Mouse (Mus musculus) cerebral cortex, adult 2 months (tissue): ENCODE results near the gene Gm21885.

Source experiments
- WGBS: fragments of 180-500 bp; shearing (Covaris S2); methylation state at CpG from one replicate; pipeline ENCODE4 v1.1.7; 2018; 5-methylcytosine and 5-hydroxymethylcytosine counted together

The Gm21885 gene

DNA sequence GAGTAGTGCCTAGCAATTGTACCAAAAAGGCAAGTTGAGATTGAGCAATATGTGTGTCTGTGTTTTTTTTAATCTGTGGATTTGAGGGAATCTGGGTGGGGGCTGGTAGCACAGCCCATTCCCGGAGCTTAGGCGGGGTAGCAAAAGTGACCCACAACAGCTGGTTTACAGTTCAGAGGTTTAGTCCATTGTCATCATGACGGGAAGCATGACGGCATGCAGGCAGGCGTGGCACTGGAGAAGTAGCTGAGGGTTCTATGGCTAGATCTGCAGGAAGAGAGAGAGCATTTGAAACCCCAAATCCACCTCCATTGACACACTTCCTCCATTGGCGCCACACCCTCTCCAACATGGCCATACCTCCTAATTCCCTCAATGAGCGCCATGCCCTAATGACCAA lies 11.8 kb upstream of the Gm21885 start:
- 93% methylated on average over 7 of the region's 7 CpGs for WGBS

DNA sequence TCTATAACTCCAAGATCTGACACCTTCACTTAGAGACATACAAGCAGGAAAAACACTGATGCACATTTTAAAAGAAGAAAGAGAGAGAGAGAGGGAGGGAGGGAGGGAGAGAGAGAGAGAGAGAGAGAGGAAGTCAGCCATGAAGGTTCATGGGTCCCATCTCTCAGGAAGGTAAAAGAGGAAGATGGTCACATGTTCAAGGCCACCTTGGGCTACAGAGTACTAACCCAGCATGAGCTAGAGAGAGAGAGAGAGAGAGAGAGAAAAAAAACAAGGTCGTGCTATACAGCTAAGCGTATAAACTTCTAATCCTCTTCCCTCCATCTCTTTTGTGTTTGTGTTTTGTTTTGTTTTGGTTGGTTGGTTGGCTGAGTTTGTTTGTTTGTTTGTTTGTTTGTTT lies 10.7 kb upstream of the Gm21885 start:
- WGBS, result 95% methylated on average over 2 of the region's 2 CpGs

DNA sequence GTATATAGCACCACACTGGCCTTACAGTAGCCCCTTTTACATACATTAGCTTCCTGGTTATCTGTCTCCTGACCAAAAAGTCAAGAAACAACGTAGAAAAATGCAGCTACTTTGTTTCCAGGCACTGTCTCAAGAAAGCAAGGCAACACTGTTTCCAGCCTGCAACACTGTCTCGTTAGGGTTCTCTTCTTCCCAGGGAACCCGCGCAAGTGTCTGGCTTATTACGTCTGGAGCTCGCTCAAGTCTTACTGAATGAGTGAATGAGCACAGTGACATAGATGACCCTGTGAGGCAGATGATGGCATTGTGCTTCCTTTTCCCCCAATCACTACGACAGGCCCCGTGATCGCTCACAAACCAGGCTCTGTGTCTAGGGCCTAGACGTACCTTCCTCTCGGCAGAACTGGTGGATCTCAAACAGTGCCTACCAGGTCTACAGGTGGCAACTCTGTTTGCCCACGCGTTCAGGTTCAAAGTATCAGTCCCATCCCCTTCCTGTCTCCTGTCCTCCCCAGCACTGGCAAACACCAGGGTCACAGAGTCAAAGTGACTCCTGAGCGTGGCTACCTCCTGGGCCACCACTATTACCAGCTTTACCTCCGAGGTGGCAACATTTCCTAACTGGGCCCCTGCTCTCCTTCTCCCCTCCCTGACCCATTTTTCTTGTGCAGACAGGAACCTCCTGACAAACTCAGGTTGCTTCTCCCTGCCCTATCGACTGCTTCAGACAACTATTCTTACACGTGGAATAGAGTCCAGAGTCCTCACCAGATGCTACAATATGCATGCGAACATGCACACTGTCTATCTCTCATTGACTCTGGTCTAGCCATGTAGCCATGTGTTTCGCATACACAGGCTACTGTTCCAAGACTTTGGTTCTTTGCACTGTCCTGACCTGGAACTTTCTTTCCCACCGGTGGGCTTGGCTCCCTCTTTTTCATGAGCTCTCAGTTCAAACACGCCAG lies 8.4 kb upstream of the Gm21885 start:
- 90% methylated on average over 21 of the region's 21 CpGs for WGBS

DNA sequence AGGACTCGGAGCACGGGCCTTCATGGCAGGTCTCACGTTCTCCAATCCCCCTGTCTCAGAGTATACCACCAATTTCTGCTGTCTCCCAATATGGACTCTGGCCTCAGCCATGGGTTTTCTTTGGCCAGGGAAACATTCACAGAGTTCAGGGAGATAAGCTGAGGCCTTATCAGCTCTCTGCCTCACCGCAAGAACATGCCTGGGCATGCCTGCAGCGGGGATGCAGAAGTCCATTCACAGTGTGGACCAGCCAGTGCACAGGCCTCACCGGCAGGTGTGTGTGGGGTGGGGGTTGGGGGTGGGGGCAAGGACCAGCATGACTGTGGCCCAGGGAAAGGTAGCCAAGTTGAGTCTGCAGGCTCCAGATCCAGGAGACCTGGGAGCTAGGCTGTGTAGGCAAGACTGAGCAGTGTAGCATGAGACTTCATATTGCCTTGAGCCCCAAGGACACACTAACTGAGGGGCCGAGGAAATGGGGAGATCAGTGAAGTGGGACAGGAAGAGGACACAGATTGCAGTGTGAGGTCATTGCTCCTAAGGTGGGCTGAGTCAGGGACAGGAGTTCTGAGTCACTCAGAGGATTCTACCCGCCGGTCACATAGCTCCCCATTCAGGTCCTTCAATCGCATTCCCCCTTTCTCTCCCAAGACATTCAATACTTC lies 7.3 kb upstream of the Gm21885 start:
- WGBS, result 93% methylated on average over 10 of the region's 10 CpGs

DNA sequence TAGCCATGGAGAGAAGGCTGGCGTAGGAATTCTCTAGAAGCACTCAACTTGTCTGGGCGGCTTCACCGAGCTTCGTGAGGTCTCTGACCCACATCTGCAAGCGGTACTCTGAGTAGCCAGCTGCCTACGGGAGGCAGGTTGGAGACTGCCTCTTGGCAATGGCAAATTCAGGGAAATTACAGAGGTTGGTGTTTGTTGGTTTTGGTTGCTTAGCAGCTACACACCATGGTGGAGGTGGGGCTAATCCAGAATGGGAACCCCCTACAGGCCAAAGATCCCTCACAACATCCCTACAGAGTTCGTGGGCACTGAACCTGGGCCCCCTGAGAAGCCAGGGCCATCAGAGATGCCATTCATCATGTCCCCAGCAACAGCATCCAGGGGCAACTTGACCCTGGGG lies 6.4 kb upstream of the Gm21885 start:
- 92% methylated on average over 7 of the region's 7 CpGs for WGBS

DNA sequence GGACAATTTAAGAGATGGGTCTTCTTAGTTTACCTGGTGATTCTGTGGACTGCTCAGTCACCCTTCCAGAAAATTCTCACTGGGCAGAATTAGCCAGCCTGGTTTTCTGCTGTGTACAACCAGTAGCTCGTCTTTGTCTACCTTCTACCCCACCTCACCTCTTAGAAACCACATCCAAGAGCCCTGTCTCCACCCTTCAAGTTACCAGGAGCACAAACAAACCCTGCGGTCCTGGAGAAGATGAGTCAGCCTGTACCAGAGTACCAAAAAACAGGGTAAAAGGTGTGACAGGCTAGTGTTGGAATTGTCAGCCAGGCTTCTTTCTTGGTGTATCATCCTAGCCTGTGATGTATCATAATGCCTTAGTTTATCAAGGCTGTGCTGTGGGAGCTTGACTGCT lies 6.0 kb upstream of the Gm21885 start:
- WGBS, result 90% methylated on average over 2 of the region's 2 CpGs

DNA sequence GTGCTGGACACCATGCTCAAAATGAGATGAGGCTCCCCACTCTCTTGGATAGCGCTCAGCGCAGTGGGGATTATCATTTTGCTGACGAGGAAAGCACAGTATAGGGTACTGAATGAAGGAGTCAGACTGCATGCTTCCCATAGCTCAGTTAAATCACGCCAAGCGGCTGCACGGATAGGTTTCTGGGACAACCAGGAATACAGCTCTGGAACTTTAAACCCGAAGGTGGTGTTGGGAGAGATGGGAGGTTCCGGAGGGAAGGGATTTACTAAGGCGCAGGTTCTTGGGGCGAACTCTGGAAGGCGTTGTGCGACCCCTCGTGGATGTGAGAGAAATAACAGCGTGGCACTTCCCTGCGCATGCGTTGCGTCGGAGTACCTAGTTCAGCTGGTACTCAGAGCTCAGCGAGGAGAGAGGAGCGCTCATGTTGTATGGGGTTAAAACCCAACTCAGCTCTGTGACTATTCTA lies 4.8 kb upstream of the Gm21885 start:
- WGBS, result 6% methylated on average over 20 of the region's 20 CpGs

DNA sequence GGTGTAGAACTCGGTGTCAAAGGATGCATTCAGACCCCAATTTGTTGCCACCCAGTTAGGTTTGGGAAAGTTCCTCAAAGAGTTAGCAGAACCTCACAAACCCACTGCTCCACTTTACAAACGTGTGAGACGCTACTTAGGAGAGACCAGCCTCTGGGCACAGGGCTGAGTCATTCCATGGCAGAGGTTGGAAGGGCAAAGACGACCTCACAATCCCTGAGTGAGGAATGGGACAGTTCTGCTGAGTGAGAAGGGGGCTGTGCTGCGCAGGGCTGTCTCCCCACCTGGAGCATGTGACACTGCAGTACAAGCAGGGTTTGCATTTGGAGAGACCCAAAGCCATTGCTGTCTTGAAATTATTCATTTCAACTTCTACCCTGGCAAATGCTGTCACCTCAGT lies 618 bp downstream of the Gm21885 start:
- WGBS, result 50% methylated on average over 5 of the region's 5 CpGs

DNA sequence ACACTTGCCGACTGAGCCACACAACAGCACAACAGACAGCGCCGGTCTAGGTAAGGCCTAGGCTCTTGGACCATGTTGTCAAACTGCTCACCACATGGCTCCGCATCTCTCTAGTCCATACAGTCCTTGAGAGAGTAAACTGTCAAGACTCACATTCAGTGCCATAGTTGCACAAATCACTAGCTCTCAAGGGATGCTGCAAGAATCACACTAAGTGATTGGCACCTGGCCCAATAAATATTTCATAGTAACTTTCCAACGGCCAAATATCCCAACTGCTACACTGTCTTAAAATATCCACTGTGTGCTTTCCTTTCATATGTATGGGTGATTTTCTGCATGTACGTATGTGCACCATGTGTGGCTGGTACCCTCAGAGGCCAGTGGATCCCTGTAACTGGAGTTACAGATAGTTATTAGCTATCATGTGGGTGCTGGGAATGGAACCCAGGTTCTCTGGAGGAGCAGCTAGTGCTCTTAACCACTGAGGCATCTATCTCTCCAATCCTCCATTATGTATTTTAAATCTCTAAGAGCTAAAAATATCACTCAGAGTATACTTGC lies 1.9 kb downstream of the Gm21885 start:
- WGBS, result 81% methylated on average over 6 of the region's 6 CpGs

DNA sequence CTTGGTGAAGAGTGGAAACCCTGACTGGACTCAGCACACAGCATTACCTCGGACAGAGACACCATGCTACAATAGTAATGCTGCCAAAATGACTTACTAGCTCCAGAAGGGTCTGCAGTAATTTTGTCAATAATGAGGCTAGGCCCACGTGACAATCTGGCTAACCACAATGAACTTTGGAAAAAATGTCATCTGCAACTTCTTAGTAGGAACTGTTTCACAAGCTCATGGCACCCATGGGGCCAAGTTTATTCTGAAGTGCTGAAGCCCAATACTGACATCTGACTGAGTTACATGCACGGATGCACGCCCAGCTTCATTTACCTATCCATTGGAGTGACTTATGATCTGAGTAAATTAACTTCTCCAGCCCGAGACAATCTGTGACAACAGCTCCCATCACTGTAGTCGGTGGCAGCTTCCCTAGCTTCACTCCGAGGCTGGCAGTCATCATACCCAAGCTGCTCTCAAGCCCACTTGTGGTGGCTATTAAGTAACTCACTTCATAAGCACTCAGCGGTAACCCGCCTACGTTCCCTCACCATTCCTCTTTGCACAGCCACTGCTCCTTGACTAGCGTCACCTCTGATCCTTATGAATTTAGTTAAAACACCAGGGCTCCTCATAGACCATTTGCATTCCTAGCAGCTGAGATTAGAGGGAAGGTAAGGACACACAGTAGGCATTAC lies 4.4 kb downstream of the Gm21885 start:
- whole genome bisulfite sequencing, result 71% methylated on average over 11 of the region's 11 CpGs

DNA sequence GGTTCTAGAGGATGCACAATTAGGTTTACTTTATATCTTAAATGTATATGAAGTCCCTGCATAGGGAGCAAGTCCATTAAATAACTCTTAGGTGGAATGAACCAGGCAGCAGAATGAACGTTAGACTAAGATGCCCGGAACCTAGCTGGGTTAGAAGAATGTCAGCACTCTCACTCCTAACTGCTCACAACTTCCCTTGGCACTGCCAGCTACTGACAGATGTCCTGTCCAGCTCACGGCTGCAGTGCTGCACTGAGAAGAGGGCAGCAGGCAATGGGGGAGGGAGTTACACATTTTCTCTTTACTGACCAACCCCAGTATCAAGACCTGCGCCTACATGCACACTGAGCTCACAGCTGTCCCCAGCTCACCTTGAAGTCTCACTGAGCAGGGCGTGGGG lies 5.4 kb downstream of the Gm21885 start:
- 67% methylated on average over 5 of the region's 5 CpGs for WGBS

DNA sequence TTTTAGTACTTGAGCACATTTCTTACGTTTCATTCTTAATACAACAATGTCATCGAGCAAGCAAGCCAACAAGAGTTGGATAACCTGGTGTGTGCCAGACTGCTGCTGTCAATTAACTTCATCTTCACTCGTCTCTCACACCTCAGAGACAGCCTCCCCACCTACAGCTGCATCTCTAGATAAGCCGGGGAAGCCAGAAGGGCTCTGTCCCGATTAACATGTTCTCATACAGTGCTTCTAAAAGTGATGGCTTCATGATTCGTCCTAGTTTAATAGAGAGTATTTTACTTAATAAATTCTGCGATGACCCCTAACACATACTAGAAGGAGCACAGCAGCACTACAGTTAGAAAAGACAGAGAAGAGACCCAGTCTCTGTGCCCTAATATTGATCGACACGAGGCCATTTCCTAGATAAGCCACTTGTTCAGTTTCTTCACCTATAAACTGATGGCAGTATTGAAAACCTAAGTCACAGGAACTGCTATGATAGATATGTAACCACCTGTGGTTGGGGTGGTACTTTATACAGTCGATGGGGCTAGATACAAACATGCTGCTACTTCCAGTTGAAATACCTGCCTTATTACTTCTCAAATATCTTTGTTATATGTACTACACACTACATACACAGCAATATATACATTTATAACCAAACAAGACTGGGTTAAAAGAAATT lies 8.5 kb downstream of the Gm21885 start:
- 72% methylated on average over 10 of the region's 10 CpGs for WGBS

DNA sequence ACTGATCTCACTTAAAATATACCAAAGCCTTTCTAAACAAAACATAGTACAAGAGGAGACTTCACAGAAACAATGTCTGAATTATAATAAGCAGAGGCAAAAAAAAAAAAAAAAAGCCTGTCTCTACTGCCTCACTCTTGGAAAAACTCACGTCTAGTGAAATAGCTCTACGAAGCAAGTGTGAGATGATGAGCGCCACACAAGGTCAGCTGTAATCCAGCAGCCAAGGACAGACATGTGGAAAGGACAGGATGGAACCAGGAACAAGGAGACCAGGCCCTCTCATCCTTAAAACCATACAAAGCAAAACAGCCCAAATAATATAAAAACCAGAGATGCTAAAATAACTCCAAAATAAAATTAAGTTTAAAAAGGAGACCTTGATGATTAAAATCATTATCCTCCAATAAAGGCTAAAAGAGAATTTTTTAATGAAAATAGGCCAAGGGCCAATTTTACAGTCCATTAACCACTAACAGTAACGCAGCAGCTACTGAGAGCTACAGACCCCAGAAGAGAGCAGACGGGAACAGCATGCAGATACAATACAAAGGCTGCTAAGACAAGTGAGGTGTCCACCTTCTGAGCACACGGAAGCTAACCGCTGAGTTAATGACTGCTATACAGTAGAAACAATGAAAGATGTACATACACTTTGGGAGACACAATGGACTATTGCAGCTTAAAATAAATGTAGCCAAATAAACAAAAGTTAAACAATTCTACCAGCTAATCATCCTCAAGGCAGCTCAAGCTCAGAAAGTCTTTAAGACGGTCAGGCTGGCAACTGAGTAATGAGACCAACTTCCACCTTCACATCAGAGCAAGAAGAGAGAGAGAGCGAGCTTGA lies 13.5 kb downstream of the Gm21885 start:
- WGBS, result 53% methylated on average over 9 of the region's 9 CpGs

DNA sequence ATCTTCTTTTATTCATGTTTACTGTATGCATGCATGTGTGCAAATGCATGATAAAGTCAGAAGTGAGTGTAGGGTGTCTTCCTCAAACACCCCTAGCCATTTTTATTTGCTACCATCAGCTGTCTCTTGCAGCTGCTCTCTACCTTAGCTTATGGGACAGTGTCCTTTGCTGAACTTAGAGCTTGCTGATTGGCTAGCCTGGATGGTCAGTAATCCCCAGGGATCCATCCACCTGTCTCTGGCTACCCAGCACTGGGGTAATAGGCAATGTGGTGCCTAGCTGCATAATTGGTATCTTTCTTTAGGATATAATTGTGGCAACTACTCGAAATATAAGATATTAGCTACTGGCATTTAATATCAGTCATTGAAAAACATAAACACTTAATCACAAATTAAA lies 31.1 kb downstream of the Gm21885 start:
- 59% methylated on average over 1 of the region's 1 CpGs for WGBS

DNA sequence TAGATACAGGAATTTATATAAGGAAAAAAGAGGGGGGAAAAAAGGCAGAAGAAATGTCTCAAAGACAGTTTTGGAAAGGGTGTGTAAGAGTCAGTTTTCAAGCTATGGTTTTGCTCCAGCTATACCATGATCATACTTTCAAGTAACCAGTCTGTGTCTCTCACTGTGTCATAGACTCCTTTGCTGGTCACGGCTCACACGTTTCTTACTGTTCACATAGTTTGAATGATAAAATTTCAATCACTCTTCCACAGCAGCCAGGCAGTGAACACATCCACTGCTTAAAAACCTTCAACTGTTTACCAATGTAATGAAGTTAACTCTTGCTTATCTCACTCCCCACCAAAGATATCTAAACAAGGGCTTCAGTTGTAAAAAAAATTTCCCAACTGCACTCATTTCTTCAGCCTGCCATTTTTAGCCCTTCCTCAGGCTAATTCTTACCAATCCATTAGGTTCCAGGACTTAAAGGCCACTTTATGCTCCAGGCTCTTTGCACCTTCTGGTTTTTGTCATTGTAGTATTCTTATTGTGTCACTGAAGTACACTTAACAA lies 32.5 kb downstream of the Gm21885 start:
- WGBS, result 24% methylated on average over 2 of the region's 2 CpGs

DNA sequence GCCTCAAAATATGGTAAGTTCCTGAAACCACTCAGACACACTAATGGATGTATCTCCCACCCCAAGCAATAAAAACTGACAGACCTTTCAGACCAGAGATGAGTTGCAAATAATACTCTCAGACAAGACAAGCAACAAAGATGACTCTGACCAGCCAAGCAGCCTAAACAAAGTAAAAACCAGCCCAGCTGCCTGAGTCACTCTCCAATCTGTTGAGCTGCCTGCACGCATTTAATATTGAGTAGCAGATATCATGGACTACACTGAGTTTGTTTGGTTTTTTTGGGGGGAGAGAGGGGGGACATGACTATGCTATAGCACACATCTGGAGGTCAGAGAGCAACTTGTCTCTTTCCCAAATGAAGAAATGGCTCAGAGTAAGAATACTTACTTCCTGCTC lies 33.6 kb downstream of the Gm21885 start:
- 35% methylated on average over 1 of the region's 1 CpGs for WGBS

DNA sequence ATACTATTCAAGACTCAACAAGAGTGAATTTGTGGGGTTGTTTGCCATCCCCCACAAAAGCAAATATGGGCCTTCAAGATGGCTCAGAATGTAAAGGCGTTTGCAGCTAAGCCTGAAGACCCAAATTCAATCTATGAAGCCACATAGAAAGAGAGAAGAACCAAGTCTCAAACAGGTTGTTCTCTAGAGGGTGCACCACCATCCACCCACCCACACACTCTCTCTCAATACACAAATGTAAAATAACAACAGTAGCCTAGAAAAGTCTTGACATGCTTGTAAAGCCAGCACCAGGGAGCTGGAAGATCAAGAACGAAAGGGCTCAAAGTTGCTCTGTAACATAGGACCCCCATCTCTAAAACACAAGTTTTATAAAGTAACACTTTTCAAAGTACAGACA lies 34.9 kb downstream of the Gm21885 start:
- 58% methylated on average over 2 of the region's 2 CpGs for WGBS

DNA sequence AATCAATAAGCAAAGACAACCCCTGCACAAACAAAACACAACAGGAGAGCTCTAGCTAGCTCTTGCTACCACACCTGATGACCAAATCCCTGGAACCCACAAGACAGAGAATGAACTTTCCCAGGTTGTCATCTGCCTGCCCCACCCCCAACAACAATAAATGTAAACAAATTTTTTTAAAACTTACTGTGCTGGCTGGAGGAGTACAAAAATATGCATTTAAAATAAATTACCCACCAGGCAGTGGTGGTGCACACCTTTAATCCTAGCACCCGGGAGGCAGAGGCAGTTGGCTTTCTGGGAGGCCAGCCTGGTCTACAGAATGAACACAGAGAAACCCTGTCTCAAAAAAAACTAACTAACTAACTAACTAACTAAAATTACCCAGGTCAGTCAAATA lies 35.3 kb downstream of the Gm21885 start:
- 47% methylated on average over 1 of the region's 1 CpGs for WGBS

DNA sequence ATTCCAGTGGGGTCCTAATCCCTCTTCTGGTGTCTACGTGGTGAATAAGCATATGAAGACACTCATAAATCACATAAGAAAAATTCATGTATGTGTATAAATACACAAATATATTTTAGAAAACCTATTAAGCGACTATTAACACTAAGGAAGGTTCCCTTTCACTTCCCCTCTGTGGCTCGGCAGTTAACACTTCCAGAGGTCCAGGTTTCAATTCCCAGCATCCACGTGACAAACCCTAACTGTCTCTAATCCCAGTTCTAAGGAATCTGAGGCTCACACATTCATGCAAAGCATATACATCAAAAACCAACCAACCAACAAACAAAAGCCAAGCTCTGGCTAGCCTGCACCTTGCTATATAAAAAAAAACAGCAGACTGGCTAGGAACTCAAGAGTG lies 35.8 kb downstream of the Gm21885 start:
- WGBS, result 53% methylated on average over 4 of the region's 4 CpGs

DNA sequence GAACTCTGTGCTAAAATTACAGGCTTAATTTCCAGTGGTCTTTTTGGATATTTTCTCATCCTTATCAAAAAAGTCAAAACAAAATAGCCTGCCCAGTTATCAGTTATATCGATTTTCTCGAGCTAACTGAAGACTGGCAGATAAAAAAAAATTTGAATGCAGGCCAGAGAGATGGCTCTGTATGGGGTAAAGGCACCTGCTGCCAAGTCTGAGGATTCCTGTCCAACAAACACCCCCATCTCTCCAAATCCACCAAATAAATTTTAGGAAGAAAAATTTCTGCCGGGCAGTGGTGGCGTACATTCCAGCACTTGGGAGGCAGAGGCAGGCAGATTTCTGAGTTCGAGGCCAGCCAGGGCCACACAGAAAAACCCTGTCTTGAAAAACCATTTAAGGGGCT lies 36.4 kb downstream of the Gm21885 start:
- WGBS, result 44% methylated on average over 5 of the region's 5 CpGs
